Comparison of ENCODE assay signal across 11 mouse cellular contexts in the genomic region with DNA sequence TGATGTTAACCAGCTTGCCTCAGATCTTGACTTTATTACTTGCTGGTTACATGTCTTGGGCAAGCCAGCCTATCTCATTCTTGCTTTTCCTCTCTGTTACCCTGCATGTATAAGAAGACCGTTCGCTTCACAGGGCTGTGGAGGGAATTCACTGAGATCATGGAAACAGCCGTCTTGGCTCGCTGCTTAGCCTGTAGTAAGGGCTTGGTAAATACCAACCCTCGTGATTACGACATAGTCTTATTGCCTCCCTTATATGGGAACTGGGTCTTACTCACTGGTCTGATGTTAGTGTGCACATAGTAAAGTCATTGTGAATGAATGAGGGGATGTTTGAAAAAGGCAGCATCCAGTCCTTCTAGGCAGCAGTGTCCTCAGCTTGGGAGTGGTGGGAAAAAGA. TPM values are rescaled to one million over a fixed set of nuclear protein-coding genes. Genes with fewer than 3 reads are reported as not detected.
A peak's percentile ranks its signal among the peaks of the same experiment; 100 is the strongest.
DNase-seq lines count a peak whose midpoint lies in the region; ATAC-seq and TF ChIP-seq lines count a peak whose summit lies in the region.
"Had no signal": no experiment of that assay in that cellular context is flagged by ENCODE, and none has a peak within 500 bp of the region (broad histone marks: within the 10 kb centered on the region; RNA-seq: fewer than 3 reads in every experiment).

No protein-coding gene starts in this region.

- TF ChIP-seq CTCF in Patski (IDR thresholded peaks at IDR 0.05): no peak

- H3K27me3 ChIP-seq in heart, embryonic 15.5 days: no peaks in the 10 kb centered on the region
- no peaks in the 10 kb centered on the region for H3K27me3 ChIP-seq in Patski
- H3K27me3 ChIP-seq in hindbrain, embryonic 16.5 days (replicated peaks; ENCODE audit: control insufficient read depth, insufficient read depth, low read length): no peaks in the 10 kb centered on the region
- H3K27me3 ChIP-seq: liver, embryonic 12.5 days had no signal

- peak overlapping the region; percentile 47 for H3K27ac ChIP-seq in heart, embryonic 15.5 days
- no peak overlapping the region for H3K27ac ChIP-seq in hindbrain, embryonic 16.5 days (ENCODE audit: low read depth, low read length)
- H3K27ac ChIP-seq: hindbrain, postnatal 0 days; liver, embryonic 12.5 days had no signal

- no peak overlapping the region for H3K9ac ChIP-seq in heart, embryonic 15.5 days
- H3K9ac ChIP-seq in hindbrain, embryonic 16.5 days (ENCODE audit: low read depth, low read length): no peak overlapping the region
- H3K9ac ChIP-seq: liver, embryonic 12.5 days had no signal

- no peak overlapping the region for H3K4me2 ChIP-seq in heart, embryonic 15.5 days
- no peak overlapping the region for H3K4me2 ChIP-seq in hindbrain, embryonic 16.5 days (ENCODE audit: low read length)
- H3K4me2 ChIP-seq: liver, embryonic 12.5 days had no signal

- peaks cover 37% of the 10 kb centered on the region for H3K4me1 ChIP-seq in heart, embryonic 15.5 days (replicated peaks)
- H3K4me1 ChIP-seq in hindbrain, embryonic 16.5 days (ENCODE audit: control insufficient read depth, insufficient read depth, low read depth, low read length): peaks cover 2% of the 10 kb centered on the region; the same call in 1 of the 2 replicates
- H3K4me1 ChIP-seq: liver, embryonic 12.5 days had no signal

- in situ Hi-C loops in Patski (cut with MboI; ENCODE audit: low pct_unique_long_range_greater_than_20kb): no loop called here

- H3K9me3 ChIP-seq in heart, embryonic 15.5 days (replicated peaks): no peaks in the 10 kb centered on the region
- H3K9me3 ChIP-seq in hindbrain, embryonic 16.5 days (ENCODE audit: control insufficient read depth, low read length): no peaks in the 10 kb centered on the region
- H3K9me3 ChIP-seq: liver, embryonic 12.5 days had no signal

- no peak overlapping the region for H3K4me3 ChIP-seq in heart, embryonic 15.5 days
- no peak overlapping the region for H3K4me3 ChIP-seq in hindbrain, embryonic 16.5 days (ENCODE audit: low read length)
- H3K4me3 ChIP-seq: erythroblast, embryonic 14.5 days; liver, embryonic 12.5 days had no signal

- ATAC-seq in heart, embryonic 15.5 days (replicated peaks; ENCODE audit: insufficient number of reproducible peaks, insufficient read depth, low FRiP score, low read depth): 0 out of 2 replicates have a peak, but pooled peaks have one; percentile 65
- ATAC-seq in Patski: peak; percentile 62
- peak; percentile 93 for ATAC-seq in granulocyte monocyte progenitor cell, adult 5-6 weeks (replicated peaks; ENCODE audit: poor library complexity, severe bottlenecking)
- no peak for ATAC-seq in hindbrain, embryonic 16.5 days
- ATAC-seq: hindbrain, postnatal 0 days; liver, embryonic 12.5 days had no signal

- WGBS in heart, embryonic 15.5 days: 30% methylated on average over 6 of the region's 6 CpGs
- 87% methylated on average over 6 of the region's 6 CpGs for WGBS in hindbrain, embryonic 16.5 days

- intact Hi-C loops in heart, postnatal 14 days (cut with DNase I): no loop called here

- CTCF ChIA-PET in Patski (lab: Charles Lee): interaction anchor here (1.1 kb wide), 1 partner anchor 188 kb away, joined by 4 read pairs; a partner anchor contains a TSS

- DNase-seq in heart, postnatal 14 days: no peak
- DNase-seq in Patski (ENCODE audit: low read depth, low spot score): peak; percentile 86
- peak; percentile 74 for DNase-seq in lung, postnatal 14 days
- DNase-seq in natural killer cell, adult 2 months (ENCODE audit: low spot score in 2 of 2): no peak
- DNase-seq in spleen, postnatal 36 days (ENCODE audit: low spot score in 2 of 2): no peak

- peaks cover 14% of the 10 kb centered on the region; the same call in 1 of the 2 replicates for H3K36me3 ChIP-seq in heart, embryonic 15.5 days
- no peaks in the 10 kb centered on the region for H3K36me3 ChIP-seq in hindbrain, embryonic 16.5 days (ENCODE audit: control insufficient read depth, insufficient read depth, low read length)
- H3K36me3 ChIP-seq: liver, embryonic 12.5 days had no signal

- POLR2A ChIA-PET in Patski (lab: Charles Lee): interaction anchor here (1.5 to 2.1 kb wide), 3 partner anchors 10 to 210 kb away, joined by 3 to 12 read pairs (median 3); a partner anchor contains a TSS

RNA-seq across cellular contexts. Expression of a gene that starts 10.4 kb away (rescaled TPM):
- polyA plus RNA-seq in heart, embryonic 15.5 days (2015; fragmentation: Nextera tagmentation; extraction: Ambion mirVana): 78.8 and 81.2 TPM in 2 replicates
- total RNA-seq in heart, postnatal 14 days (2021): 100 to 1,000 TPM; 163 to 172 TPM
- polyA plus RNA-seq in Patski (2021): 554 TPM
- total RNA-seq in granulocyte monocyte progenitor cell, adult 5-6 weeks (2014; fragmentation: Nextera tagmentation): not detected in 2 replicates
- 0.62 and 1.2 TPM in 2 replicates for total RNA-seq in granulocyte monocyte progenitor cell, adult 5-6 weeks (2017)
- 56.1 and 58.9 TPM in 2 replicates for polyA plus RNA-seq in hindbrain, embryonic 16.5 days (2015; fragmentation: Nextera tagmentation; extraction: Ambion mirVana)

Comparison
In these comparisons a context has a peak if more than half of its experiments do, and no peak if none do; other contexts are left out.
1. DNase-seq: peak in Patski (single experiment) and lung, postnatal 14 days (single experiment); none in heart, postnatal 14 days (0 of 2), natural killer cell, adult 2 months (0 of 2) and spleen, postnatal 36 days (0 of 2).